Mouse (Mus musculus) ES-Bruce4 (cell line): Measurements from ENCODE around the gene Myo1d.

Source experiments
- CTCF ChIP-seq: IDR thresholded peaks from one replicate; pipeline ENCODE4 v1.8.1; 2011; ENCODE audit warnings: low read depth, low read length
- POLR2A ChIP-seq: IDR thresholded peaks from one replicate; pipeline ENCODE4 v1.8.1; 2011; ENCODE audit warnings: low read length; ENCODE audit not compliant: insufficient read depth

GRCm38 (mm10) chr11:80487904-80488587 lies 291.8 kb downstream of the Myo1d start:
- TF ChIP-seq CTCF (no peak), POLR2A (no peak)
